Mouse (Mus musculus): ENCODE measurements around the gene Nab1.

GRCm38 (mm10) chr1:52511788-52512425 is 11.4 kb upstream of the Nab1 start:
- TF ChIP-seq CTCF (IDR thresholded peaks at IDR 0.05; ENCODE audit: control insufficient read depth, insufficient read depth, insufficient read length) (no peak), CEBPB (IDR thresholded peaks at IDR 0.05; ENCODE audit: low read depth) (no peak)

Measured in C2C12 (cell line).